Mouse (Mus musculus): ENCODE results near the gene Svbp. TPM values are rescaled to one million over a fixed set of nuclear protein-coding genes. Genes with fewer than 3 reads are reported as not detected.

The Svbp gene
- polyA plus RNA-seq (2012; rRNA removed; ENCODE audit: low replicate concordance), result 25.0 and 35.5 TPM in 2 replicates

DNA sequence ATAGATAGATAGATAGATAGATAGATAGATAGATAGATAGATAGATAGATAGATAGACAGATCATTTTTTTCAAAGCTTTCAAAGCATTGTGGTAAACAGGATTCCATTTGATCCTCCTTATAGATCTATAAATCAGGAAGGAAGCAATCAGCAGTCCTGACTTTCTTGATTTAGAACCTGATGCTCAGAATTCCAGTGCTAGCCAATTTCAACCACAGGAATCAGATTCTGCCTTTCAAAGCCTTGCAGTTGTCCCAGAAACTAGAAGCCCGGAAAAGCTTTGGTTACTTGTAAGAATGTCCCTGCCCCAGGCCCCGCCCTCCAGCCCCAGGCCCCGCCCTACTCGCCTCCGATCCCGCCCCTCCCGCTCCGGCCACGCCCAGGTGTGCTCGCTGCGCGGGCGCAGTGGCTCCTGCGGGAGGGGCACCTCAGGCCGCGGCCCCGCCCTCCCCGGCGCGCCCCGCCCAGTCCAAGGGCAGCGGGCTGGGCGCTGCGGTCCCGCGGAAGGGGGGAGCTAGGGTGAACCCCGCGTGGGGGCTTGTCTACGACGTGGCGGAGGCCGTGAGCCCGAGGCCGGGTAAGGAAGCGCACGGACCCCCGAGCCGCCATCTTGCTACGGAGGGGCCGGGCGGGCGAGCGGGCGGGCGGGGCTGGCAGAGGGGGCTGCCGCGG, at the start of gene Svbp:
Gene Svbp (plus strand): TSS at position 398 of the 673 bp plus-strand sequence.

DNA sequence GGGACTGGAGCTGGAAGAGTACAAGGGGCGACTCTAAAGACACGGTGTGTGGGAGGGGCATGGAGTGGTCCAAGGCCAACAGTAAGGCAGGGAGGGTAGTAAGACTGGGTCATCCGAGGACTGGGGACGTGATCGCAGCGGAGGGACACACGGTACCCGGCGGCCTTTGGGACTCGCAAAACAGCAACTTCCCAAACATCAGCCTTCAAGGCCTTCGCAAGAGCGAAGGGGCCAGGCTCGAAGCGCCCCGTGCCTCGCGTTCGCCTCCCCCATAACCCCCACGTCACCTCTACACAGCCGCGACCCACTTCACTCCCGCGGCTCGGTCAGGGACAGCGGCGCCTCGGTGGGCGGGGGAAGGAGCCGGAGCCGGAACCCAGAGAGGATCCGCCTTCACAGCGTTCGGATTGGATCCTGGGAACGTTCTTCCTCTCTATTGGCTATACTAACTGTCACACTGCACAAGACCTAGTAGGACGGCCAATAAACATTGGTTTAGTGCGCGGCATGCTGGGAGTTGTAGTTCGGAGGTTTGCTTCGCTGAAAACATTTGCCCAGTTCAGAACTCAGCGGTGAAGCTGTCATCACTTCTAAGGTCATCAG, 21.2 kb upstream of the Svbp start, which contains the start of gene Zfp691:
Gene Zfp691 (minus strand): TSS at position 345 of the 603 bp plus-strand sequence.

DNA sequence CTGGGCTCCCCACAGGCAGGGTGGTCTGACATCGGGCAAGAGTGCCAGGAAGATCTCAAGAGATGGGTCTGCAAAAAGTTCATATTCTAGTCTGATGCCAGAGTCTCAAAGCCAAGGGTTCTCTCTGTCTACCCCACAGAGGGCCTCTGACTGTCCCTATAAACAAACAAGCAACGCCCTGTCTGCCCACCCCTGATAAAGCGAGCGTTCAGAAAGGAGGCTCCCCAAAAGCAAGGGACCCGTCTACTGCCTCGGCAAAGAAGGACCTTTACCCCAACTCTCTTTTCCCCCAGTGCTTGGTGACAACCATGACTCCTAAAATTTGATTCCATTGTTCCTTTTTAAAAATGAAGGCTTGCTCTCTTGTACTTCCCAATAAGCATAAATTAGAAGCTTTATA, 5.2 kb upstream of the Svbp start, which contains the start of gene Ermap:
Gene Ermap (minus strand): TSS at position 148 of the 400 bp plus-strand sequence.

DNA sequence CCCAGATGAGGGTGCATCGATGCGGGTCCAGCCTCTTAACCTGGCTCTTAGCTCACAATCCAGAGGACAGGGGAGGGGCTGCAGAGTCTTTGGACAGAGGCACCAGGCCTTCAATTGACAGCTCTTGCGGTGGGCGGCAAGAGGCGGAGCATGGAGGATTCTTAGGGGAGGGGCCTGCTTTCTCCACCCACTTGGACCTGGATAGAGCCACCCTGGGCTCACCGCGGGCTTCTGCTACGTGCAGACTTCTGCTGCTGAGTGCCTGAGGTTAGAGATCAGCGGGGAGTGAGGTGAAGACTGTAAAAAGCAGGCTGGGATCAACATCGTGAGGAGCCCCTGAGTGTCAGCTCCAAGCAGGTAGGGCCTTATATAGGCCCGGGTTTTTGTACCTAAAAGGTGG, 23.1 kb downstream of the Svbp start, which contains the start of gene Tmem269:
Gene Tmem269 (minus strand): TSS at position 49 of the 400 bp plus-strand sequence.

GRCm38 (mm10) chr4:119232410-119233255, 37.5 kb downstream of the Svbp start, which contains the start of the genes AU022252 and P3h1:
Gene AU022252, minus strand, starts transcription at chr4:119232712.
Gene P3h1, plus strand, starts transcription at chr4:119232915.

Other genes with a start within 250 kb of the Svbp start
- gene Lao1, start 233.7 kb upstream of the Svbp start, polyA plus RNA-seq (2012; rRNA removed; ENCODE audit: low replicate concordance), result 0.10 and 0.20 TPM in 2 replicates
- gene Slc2a1, start 86.6 kb upstream of the Svbp start, polyA plus RNA-seq (2012; rRNA removed; ENCODE audit: low replicate concordance), result 41.3 and 50.4 TPM in 2 replicates
- 14.3 and 15.1 TPM in 2 replicates for gene Zfp691, start 21.1 kb upstream of the Svbp start, polyA plus RNA-seq (2012; rRNA removed; ENCODE audit: low replicate concordance)
- gene Ermap, start 5.3 kb upstream of the Svbp start, polyA plus RNA-seq (2012; rRNA removed; ENCODE audit: low replicate concordance), result 0.26 and 0.33 TPM in 2 replicates
- 0.10 and 0.95 TPM in 2 replicates for gene Tmem269, start 22.9 kb downstream of the Svbp start, polyA plus RNA-seq (2012; rRNA removed; ENCODE audit: low replicate concordance)
- gene AU022252, start 37.4 kb downstream of the Svbp start, polyA plus RNA-seq (2012; rRNA removed; ENCODE audit: low replicate concordance), result 4.2 and 6.1 TPM in 2 replicates
- gene P3h1, start 37.6 kb downstream of the Svbp start, polyA plus RNA-seq (2012; rRNA removed; ENCODE audit: low replicate concordance), result 26.3 and 29.0 TPM in 2 replicates
- 7.5 and 11.0 TPM in 2 replicates for gene Cldn19, start 60.1 kb downstream of the Svbp start, polyA plus RNA-seq (2012; rRNA removed; ENCODE audit: low replicate concordance)
- 122 and 131 TPM in 2 replicates for gene Ybx1, start 99.3 kb downstream of the Svbp start, polyA plus RNA-seq (2012; rRNA removed; ENCODE audit: low replicate concordance)
- gene Ppih, start 125.2 kb downstream of the Svbp start, polyA plus RNA-seq (2012; rRNA removed; ENCODE audit: low replicate concordance), result 4.8 and 8.4 TPM in 2 replicates
- gene Ccdc30, start 220.2 kb downstream of the Svbp start, polyA plus RNA-seq (2012; rRNA removed; ENCODE audit: low replicate concordance), result 0.24 and 0.54 TPM in 2 replicates
- 16.0 and 24.6 TPM in 2 replicates for gene Ppcs, start 227.1 kb downstream of the Svbp start, polyA plus RNA-seq (2012; rRNA removed; ENCODE audit: low replicate concordance)
- 0.27 and 0.99 TPM in 2 replicates for gene Zmynd12, start 227.5 kb downstream of the Svbp start, polyA plus RNA-seq (2012; rRNA removed; ENCODE audit: low replicate concordance)

Data from mammary gland, adult 2 months (tissue).